Mouse (Mus musculus): Measurements from ENCODE around the gene Ttc19. TPM values are rescaled to one million over a fixed set of nuclear protein-coding genes. Genes with fewer than 3 reads are reported as not detected.

Ttc19 gene
- 15.0 and 17.0 TPM in 2 replicates for polyA plus RNA-seq (2014; fragmentation: Nextera tagmentation; extraction: Ambion mirVana)

GRCm38 (mm10) chr11:62280675-62281600 is at the start of gene Ttc19, which contains the start of gene Zswim7:
Ttc19 (plus strand) TSS chr11:62281473.
Zswim7 (minus strand) TSS chr11:62281375.
- peak; percentile 81 for TF ChIP-seq CTCF (IDR thresholded peaks at IDR 0.05; ENCODE audit: low read depth)
- DNase-seq (peak; percentile 96), ATAC-seq (ENCODE audit: insufficient read depth) (peak; percentile 95)
- no peaks in the 10 kb centered on the region for H3K9me3 ChIP-seq (ENCODE audit: low read depth, low read length)
- H3K4me3 ChIP-seq (ENCODE audit: low read depth, low read length): peak within 1 kb of the TSS; percentile 91
- peak within 1 kb of the TSS; percentile 84 for H3K9ac ChIP-seq
- peaks cover 12% of the 10 kb centered on the region for H3K36me3 ChIP-seq (ENCODE audit: insufficient read depth)
- peak within 1 kb of the TSS; percentile 88 for H3K27ac ChIP-seq (ENCODE audit: low read depth)
- no peaks in the 10 kb centered on the region for H3K27me3 ChIP-seq (ENCODE audit: insufficient read depth, low read length)
- H3K4me2 ChIP-seq: peak within 1 kb of the TSS; percentile 81
- no peaks in the 10 kb centered on the region for H3K4me1 ChIP-seq (ENCODE audit: insufficient read depth)
- WGBS: under 1% methylated on average over 68 of the region's 68 CpGs

DNA sequence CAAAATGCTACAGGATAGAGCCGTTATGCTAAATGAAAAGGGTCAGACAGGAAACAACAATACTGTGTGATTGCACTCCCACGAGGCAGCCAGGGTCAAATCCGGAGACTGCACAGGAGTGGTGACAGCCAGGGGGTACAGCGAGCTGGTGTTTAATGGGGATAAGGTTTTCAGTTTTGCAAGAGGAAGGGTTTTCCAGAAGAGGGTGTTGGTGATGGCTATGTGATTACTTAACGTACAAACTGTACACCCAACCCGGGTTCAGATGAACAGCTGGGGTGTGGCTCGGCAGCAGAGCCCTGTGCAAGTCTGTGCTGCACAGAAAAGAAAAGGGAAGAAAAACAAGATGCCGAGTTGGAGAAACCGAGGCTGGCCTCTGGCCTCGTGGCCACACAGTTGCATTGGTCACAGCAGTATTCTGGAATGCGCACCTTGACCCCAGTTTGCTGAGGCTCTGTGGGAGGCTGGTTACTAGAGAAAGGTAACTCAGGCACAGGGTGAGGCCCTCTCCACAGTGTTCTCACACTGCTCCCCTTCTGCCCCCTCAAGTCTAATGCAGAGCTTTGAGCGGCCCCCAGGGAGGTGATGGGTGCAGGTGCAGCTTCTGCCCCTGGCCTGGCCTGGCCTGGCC is 40.5 kb upstream of the Ttc19 start:
- TF ChIP-seq CTCF (IDR thresholded peaks at IDR 0.05; ENCODE audit: low read depth): no peak
- H3K4me3 ChIP-seq (ENCODE audit: low read depth, low read length): no peak overlapping the region
- H3K9me3 ChIP-seq (ENCODE audit: low read depth, low read length): no peaks in the 10 kb centered on the region
- no peaks in the 10 kb centered on the region for H3K36me3 ChIP-seq (ENCODE audit: insufficient read depth)
- no peaks in the 10 kb centered on the region for H3K27me3 ChIP-seq (ENCODE audit: insufficient read depth, low read length)
- H3K9ac ChIP-seq: no peak overlapping the region
- DNase-seq (no peak), ATAC-seq (ENCODE audit: insufficient read depth) (no peak)
- WGBS: 49% methylated on average over 12 of the region's 12 CpGs
- H3K27ac ChIP-seq (ENCODE audit: low read depth): no peak overlapping the region
- H3K4me2 ChIP-seq: no peak overlapping the region
- H3K4me1 ChIP-seq (ENCODE audit: insufficient read depth): no peaks in the 10 kb centered on the region

- WGBS: 74% methylated on average over 8 of the region's 8 CpGs
- DNase-seq (no peak), ATAC-seq (ENCODE audit: insufficient read depth) (no peak)
- Histone ChIP-seq H3K4me3 (ENCODE audit: low read depth, low read length) (no peak overlapping the region), H3K27me3 (ENCODE audit: insufficient read depth, low read length) (no peaks in the 10 kb centered on the region), H3K9ac (no peak overlapping the region), H3K9me3 (ENCODE audit: low read depth, low read length) (no peaks in the 10 kb centered on the region), H3K36me3 (ENCODE audit: insufficient read depth) (no peaks in the 10 kb centered on the region), H3K27ac (ENCODE audit: low read depth) (no peak overlapping the region), H3K4me1 (ENCODE audit: insufficient read depth) (no peaks in the 10 kb centered on the region), H3K4me2 (no peak overlapping the region)
- no peak for TF ChIP-seq CTCF (IDR thresholded peaks at IDR 0.05; ENCODE audit: low read depth)
Measured at GRCm38 (mm10) chr11:62243871-62244270, 37.4 kb upstream of the Ttc19 start.

DNA sequence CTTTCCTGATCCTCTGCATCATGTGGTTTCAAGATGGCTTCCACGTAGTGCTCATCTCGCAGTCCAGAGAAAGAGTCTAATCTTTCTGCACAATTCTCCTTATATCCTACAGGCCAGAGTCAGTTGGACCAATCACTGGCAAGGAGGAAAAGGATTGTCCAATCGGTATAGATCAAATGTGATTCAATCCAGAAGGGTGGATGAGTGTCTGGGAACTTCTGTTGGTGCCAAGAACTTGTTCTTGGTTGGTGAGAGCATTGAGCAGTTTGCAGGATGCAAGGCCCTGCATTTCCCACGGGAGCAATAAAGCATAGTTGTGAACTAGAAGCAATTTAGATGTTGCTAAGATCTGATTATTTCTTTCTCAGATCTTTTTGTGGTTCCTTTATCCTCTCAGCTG is 36.8 kb upstream of the Ttc19 start:
- no peak overlapping the region for H3K9ac ChIP-seq
- H3K4me3 ChIP-seq (ENCODE audit: low read depth, low read length): no peak overlapping the region
- 86% methylated on average over 4 of the region's 4 CpGs for WGBS
- ATAC-seq (ENCODE audit: insufficient read depth) (no peak), DNase-seq (no peak)
- H3K9me3 ChIP-seq (ENCODE audit: low read depth, low read length): no peaks in the 10 kb centered on the region
- no peak overlapping the region for H3K27ac ChIP-seq (ENCODE audit: low read depth)
- H3K27me3 ChIP-seq (ENCODE audit: insufficient read depth, low read length): peaks cover 2% of the 10 kb centered on the region; the same call in 1 of the 2 replicates
- no peaks in the 10 kb centered on the region for H3K36me3 ChIP-seq (ENCODE audit: insufficient read depth)
- no peaks in the 10 kb centered on the region for H3K4me1 ChIP-seq (ENCODE audit: insufficient read depth)
- no peak overlapping the region for H3K4me2 ChIP-seq
- no peak for TF ChIP-seq CTCF (IDR thresholded peaks at IDR 0.05; ENCODE audit: low read depth)

DNA sequence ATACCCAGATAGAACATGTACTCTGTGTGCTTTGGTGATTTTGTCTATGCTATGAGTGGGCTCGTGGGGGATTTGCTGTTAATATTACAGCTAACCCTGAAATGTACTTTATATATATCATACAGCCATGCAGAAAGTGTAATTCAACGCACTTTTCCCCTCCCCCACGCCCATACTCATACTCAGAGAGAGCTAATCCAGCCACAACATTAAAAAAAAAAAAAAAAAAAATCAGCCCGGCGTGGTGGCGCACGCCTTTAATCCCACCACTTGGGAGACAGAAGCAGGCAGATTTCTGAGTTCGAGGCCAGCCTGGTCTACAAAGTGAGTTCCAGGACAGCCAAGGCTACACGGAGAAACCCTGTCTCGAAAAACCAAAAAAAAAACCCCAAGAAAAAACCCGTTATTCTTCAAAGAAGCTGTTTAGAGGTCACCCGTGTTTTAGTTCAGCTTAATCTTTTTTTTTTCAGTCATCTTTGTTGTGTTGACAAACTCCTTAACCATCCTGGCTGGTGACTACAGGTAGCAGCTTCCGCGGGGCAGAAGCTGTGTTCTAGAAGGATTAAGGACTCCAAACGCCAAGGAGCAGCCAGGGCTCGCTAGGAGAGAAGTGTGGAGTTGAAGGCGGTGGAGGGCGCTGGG is 33.4 kb upstream of the Ttc19 start:
- H3K4me2 ChIP-seq: peak overlapping the region; percentile 100
- H3K27ac ChIP-seq (ENCODE audit: low read depth): no peak overlapping the region
- peaks cover 9% of the 10 kb centered on the region; the same call in 1 of the 2 replicates for H3K4me1 ChIP-seq (ENCODE audit: insufficient read depth)
- DNase-seq: no peak
- no peak for TF ChIP-seq CTCF (IDR thresholded peaks at IDR 0.05; ENCODE audit: low read depth)
- peak overlapping the region; percentile 54 for H3K4me3 ChIP-seq (ENCODE audit: low read depth, low read length)
- peak overlapping the region; percentile 47 for H3K9ac ChIP-seq
- H3K27me3 ChIP-seq (ENCODE audit: insufficient read depth, low read length): peaks cover 17% of the 10 kb centered on the region
- no peak for ATAC-seq (ENCODE audit: insufficient read depth)
- H3K36me3 ChIP-seq (ENCODE audit: insufficient read depth): no peaks in the 10 kb centered on the region
- 32% methylated on average over 18 of the region's 18 CpGs for WGBS
- no peaks in the 10 kb centered on the region for H3K9me3 ChIP-seq (ENCODE audit: low read depth, low read length)

DNA sequence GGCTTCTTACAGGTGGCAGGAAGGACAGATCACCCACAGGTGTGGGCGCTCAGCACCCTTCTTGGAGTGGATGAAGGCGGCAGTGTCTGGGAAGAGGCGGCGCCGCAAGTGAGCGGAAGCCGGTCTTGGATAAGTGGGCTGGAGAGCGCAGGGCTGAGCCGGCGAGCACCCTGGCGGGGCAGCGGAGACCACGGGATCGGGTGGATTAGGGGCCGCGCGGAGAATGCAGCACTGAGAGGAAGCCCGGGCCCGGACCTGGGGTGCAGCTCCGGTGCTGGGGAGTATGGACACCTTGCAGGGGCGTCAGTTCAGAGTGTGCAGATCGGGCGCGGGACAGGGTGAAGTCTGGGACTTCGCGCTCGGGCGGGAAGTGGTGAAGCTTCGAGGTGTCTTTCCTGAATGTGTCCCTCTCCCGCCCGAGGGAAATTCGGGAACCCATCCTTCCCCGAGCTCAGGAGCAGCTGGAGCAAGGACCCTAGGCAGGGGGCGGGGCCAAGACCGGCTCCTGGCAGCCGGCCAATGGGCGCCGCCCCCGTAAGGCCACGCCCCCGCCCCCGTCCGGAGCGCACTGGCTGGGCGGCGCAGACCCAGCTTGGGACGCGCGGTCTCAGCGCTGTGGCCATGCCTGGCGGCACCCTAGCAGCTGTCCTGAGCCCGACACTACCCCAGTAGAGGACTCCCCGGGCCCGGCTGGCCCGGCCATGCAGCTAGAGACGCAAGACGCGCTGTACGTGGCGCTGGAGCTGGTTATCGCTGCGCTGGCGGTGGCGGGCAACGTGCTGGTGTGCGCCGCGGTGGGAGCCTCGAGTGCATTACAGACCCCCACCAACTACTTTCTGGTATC is 32.6 kb upstream of the Ttc19 start, which contains the start of gene Adora2b:
Adora2b (plus strand) TSS at position 584 of the 844 bp plus-strand sequence.
- Histone ChIP-seq H3K36me3 (ENCODE audit: insufficient read depth) (no peaks in the 10 kb centered on the region), H3K4me1 (ENCODE audit: insufficient read depth) (peaks cover 9% of the 10 kb centered on the region; the same call in 1 of the 2 replicates), H3K9ac (peak within 1 kb of the TSS; percentile 47), H3K27ac (ENCODE audit: low read depth) (0 out of 2 replicates have a peak within 1 kb of the TSS, but pooled peaks have one; percentile 18), H3K4me2 (peak within 1 kb of the TSS; percentile 100), H3K27me3 (ENCODE audit: insufficient read depth, low read length) (peaks cover 17% of the 10 kb centered on the region), H3K4me3 (ENCODE audit: low read depth, low read length) (peak within 1 kb of the TSS; percentile 54), H3K9me3 (ENCODE audit: low read depth, low read length) (no peaks in the 10 kb centered on the region)
- WGBS: under 1% methylated on average over 65 of the region's 69 CpGs
- DNase-seq (peak; percentile 91), ATAC-seq (ENCODE audit: insufficient read depth) (peak; percentile 94)
- no peak for TF ChIP-seq CTCF (IDR thresholded peaks at IDR 0.05; ENCODE audit: low read depth)

Measured in lung, embryonic 14.5 days (tissue).